Mouse (Mus musculus) heart, postnatal 0 days (tissue): ENCODE measurements around the gene Tnfrsf13c. TPM values are rescaled to one million over a fixed set of nuclear protein-coding genes. Genes with fewer than 3 reads are reported as not detected.
A peak's percentile ranks its signal among the peaks of the same experiment; 100 is the strongest.

Experiments used
- ATAC-seq: fragments of 200-750 bp; cut with Nextera tagmentation; 2 replicates; pipeline ENCODE4 v1.8.0; 2017; ENCODE audit warnings: low read depth, moderate number of reproducible peaks, moderate library complexity; ENCODE audit not compliant: insufficient read depth
- DNase-seq: peaks from one replicate; pipeline ENCODE4 v3.0.0-alpha.2; 2016; ENCODE audit warnings: low spot score
- H3K27ac ChIP-seq: fragments of 300-500 bp; sonication (generic); 2 replicates; pipeline ENCODE4 v1.5.1; 2014; ENCODE audit warnings: low read depth, mild to moderate bottlenecking
- H3K27me3 ChIP-seq: fragments of 300-500 bp; sonication (generic); 2 replicates; pipeline ENCODE4 v1.6.1; 2014; ENCODE audit warnings: low read length, mixed read lengths; ENCODE audit not compliant: control insufficient read depth, insufficient read depth
- H3K36me3 ChIP-seq: fragments of 300-500 bp; sonication (generic); replicated peaks from 2 replicates; pipeline ENCODE4 v1.6.1; 2014; ENCODE audit warnings: low read length, mixed read lengths; ENCODE audit not compliant: control insufficient read depth, insufficient read depth
- H3K4me1 ChIP-seq: fragments of 300-500 bp; sonication (generic); 2 replicates; pipeline ENCODE4 v1.6.1; 2014; ENCODE audit warnings: antibody characterized with exemption; ENCODE audit not compliant: control insufficient read depth, insufficient read depth
- H3K4me2 ChIP-seq: fragments of 300-500 bp; sonication (generic); 2 replicates; pipeline ENCODE4 v1.6.1; 2014; ENCODE audit warnings: low read depth, mild to moderate bottlenecking, low read length, moderate library complexity
- H3K4me3 ChIP-seq: fragments of 300-500 bp; sonication (generic); 2 replicates; pipeline ENCODE4 v1.5.1; 2014; ENCODE audit warnings: low read depth, low read length
- H3K9ac ChIP-seq: fragments of 300-500 bp; sonication (generic); replicated peaks from 2 replicates; pipeline ENCODE4 v1.6.1; 2014; ENCODE audit warnings: low read depth, low read length, mixed read lengths
- H3K9me3 ChIP-seq: fragments of 300-500 bp; sonication (generic); replicated peaks from 2 replicates; pipeline ENCODE4 v1.6.1; 2016; ENCODE audit warnings: low read length; ENCODE audit not compliant: control insufficient read depth
- CTCF ChIP-seq: IDR thresholded peaks from 2 replicates; pipeline ENCODE4 v1.5.1; 2016; ENCODE audit warnings: antibody characterized with exemption, control low read depth, low read depth
- EP300 ChIP-seq: IDR thresholded peaks from 2 replicates; pipeline ENCODE4 v1.6.1; 2016; ENCODE audit warnings: antibody characterized with exemption, low read depth
- WGBS: fragments of 180-500 bp; shearing (Covaris S2); extraction: QIAGEN DNeasy Blood & Tissue Kit; methylation state at CpG from one replicate; pipeline ENCODE4 v1.1.7; 2014; 5-methylcytosine and 5-hydroxymethylcytosine counted together
- polyA plus RNA-seq: library from polyadenylated mRNA; unstranded; fragments of >200 nt; fragmentation: Nextera tagmentation; extraction: Ambion mirVana; gene quantifications from 2 replicates; pipeline ENCODE4 v1.2.1, GENCODE M21; 2015
- total RNA-seq: library from RNA; depleted of rRNA; stranded (reverse); fragments of >200 nt; gene quantifications from 2 replicates; pipeline ENCODE4 v1.2.3, GENCODE M21; 2014; ENCODE audit warnings: low replicate concordance

Gene Tnfrsf13c
- total and polyA plus RNA-seq, 2 experiments from 2014 or later: 1.5 TPM; not detected in 1

- TF ChIP-seq CTCF (no peak), EP300 (no peak)
- no peaks in the 10 kb centered on the region for H3K36me3 ChIP-seq
- no peak overlapping the region for H3K4me3 ChIP-seq
- H3K27ac ChIP-seq: no peak overlapping the region
- no peaks in the 10 kb centered on the region for H3K9me3 ChIP-seq
- ATAC-seq: no peak
- DNase-seq: no peak
- peaks cover 84% of the 10 kb centered on the region for H3K27me3 ChIP-seq
- H3K4me2 ChIP-seq: no peak overlapping the region
- WGBS: 35% methylated on average over 20 of the region's 20 CpGs
- no peak overlapping the region for H3K9ac ChIP-seq
- H3K4me1 ChIP-seq: peaks cover 14% of the 10 kb centered on the region
Measured at GRCm38 (mm10) chr15:82216142-82216827, 7.9 kb downstream of the Tnfrsf13c start.

DNA sequence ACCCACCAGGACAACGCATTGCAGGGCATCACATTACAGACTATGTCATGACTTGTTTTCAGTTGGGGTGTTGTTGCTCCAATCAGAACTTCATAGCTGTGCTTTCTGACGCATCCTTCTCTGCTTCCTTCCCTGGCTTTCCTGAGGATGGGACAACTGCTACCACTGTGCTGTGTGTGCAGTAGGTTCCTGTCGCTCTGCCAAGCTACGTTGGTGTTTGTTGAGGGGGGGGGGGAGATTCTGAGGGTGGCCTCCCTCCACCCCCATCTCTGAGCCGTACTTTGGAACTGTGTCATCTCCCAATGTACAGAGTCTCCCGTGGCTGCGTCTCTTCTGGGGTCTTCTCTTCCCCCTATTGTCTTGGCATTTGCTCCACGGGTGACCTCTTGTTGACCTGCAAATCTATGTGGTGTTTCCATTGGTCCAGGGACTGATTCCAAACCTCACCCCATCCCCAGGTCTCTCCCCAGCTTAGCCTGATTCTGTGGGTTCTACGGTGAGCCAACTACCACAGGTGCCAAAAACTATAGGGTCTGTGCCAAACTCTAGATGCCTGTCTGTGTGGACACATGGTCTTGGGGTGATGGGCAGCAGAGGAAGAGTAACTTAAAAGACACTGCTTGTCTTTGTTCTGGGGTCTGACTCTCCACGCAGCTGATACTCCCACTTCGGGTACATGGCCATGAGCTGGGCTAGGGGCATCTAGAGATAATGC is 8.7 kb downstream of the Tnfrsf13c start:
- no peaks in the 10 kb centered on the region for H3K36me3 ChIP-seq
- peaks cover 85% of the 10 kb centered on the region for H3K27me3 ChIP-seq
- H3K27ac ChIP-seq: no peak overlapping the region
- H3K9ac ChIP-seq: no peak overlapping the region
- H3K4me2 ChIP-seq: no peak overlapping the region
- no peaks in the 10 kb centered on the region for H3K9me3 ChIP-seq
- no peak overlapping the region for H3K4me3 ChIP-seq
- WGBS: 33% methylated on average over 11 of the region's 11 CpGs
- H3K4me1 ChIP-seq: peaks cover 14% of the 10 kb centered on the region
- TF ChIP-seq CTCF (no peak), EP300 (no peak)
- ATAC-seq: no peak
- DNase-seq: no peak

DNA sequence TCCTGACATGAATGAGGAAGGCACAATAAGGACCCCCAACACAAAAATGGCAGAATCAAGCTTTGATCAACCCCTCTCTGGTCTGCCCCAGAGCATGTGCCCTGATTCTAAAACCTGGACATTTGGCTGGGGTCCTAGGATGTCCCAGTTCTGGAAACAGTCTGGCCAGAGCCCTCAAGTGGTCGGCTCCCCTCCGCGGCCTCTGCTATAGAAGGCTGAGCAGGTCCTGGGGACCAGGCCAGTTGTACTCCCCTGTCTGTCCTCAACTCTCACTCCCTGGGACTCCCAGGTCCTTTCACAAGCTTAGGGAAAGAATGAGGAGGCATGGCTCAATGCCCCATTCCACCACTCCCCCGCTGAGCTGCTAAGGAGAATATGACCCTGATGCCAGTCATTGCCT is 10.9 kb downstream of the Tnfrsf13c start:
- Histone ChIP-seq H3K9ac (no peak overlapping the region), H3K4me3 (no peak overlapping the region), H3K36me3 (no peaks in the 10 kb centered on the region), H3K27me3 (peaks cover 92% of the 10 kb centered on the region), H3K27ac (no peak overlapping the region), H3K4me2 (no peak overlapping the region), H3K9me3 (no peaks in the 10 kb centered on the region), H3K4me1 (peaks cover 14% of the 10 kb centered on the region)
- 28% methylated on average over 4 of the region's 4 CpGs for WGBS
- no peak for DNase-seq
- TF ChIP-seq CTCF (no peak), EP300 (no peak)
- no peak for ATAC-seq

- H3K36me3 ChIP-seq: no peaks in the 10 kb centered on the region
- peaks cover 92% of the 10 kb centered on the region for H3K27me3 ChIP-seq
- peak within 1 kb of the TSS; percentile 72 for H3K4me2 ChIP-seq
- TF ChIP-seq EP300: no peak
- no peak for TF ChIP-seq CTCF
- no peak within 1 kb of the TSS for H3K9ac ChIP-seq
- H3K4me1 ChIP-seq: peaks cover 14% of the 10 kb centered on the region
- H3K4me3 ChIP-seq: peak within 1 kb of the TSS; percentile 51
- H3K9me3 ChIP-seq: no peaks in the 10 kb centered on the region
- H3K27ac ChIP-seq: no peak within 1 kb of the TSS
- WGBS: under 1% methylated on average over 22 of the region's 34 CpGs
- ATAC-seq: no peak
- DNase-seq: no peak
Measured at GRCm38 (mm10) chr15:82212752-82213063, 11.5 kb downstream of the Tnfrsf13c start, which contains the start of gene Shisa8. Gene Shisa8, minus strand, starts transcription at chr15:82212815.

DNA sequence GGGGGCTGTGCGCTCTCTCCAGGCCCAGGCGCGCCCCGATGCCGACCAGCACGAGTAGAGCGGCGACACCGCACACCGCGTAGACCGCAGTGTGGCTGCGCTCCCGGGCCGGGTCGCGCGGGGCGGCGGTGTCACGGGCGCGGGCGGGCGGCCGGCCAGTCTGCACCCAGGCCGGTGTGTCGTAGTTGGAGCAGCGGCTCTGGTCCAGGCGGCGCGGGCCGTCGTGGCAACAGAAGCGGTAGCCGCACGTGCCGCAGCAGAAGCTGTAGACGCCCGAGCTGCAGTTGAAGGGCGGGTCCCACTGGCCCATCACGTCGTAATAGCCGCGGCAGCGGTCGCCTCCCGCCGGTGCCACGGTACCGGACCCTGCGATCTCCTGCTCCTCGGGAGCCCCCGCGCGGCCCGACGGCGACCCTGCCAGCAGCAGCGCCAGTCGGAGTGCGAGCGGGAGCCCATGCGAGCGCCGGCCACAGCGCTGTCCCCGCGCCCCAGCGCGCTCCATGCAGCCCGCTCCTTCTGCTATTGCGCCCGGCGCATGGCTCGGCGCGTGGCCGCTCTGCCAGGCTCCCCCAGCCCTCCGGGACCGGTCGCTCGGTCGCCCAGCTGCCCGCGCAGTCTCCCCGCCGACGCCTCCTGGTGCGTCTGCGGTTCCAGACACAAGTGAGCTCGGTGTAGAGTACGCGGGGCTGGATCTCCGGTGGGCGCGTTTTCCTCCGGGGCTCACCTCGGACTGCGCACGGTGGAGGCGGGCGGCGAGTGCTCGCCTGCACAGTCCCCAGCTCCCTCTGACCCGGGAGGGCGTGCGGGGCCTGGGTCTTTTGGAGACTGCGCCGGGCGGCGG is 12.0 kb downstream of the Tnfrsf13c start:
- TF ChIP-seq CTCF (0 out of 2 replicates have a peak, but pooled peaks have one; percentile 22), EP300 (no peak)
- Histone ChIP-seq H3K4me2 (peak overlapping the region; percentile 72), H3K4me1 (peaks cover 15% of the 10 kb centered on the region), H3K9me3 (no peaks in the 10 kb centered on the region), H3K36me3 (no peaks in the 10 kb centered on the region), H3K9ac (no peak overlapping the region), H3K4me3 (peak overlapping the region; percentile 51), H3K27ac (no peak overlapping the region), H3K27me3 (peaks cover 95% of the 10 kb centered on the region)
- WGBS: under 1% methylated on average over 105 of the region's 112 CpGs
- peak; percentile 42 for ATAC-seq
- DNase-seq: no peak
